Mouse (Mus musculus): ENCODE results near the gene Zfp513. TPM values are rescaled to one million over a fixed set of nuclear protein-coding genes. Genes with fewer than 3 reads are reported as not detected.

Gene Zfp513
- total and polyA plus RNA-seq, 3 experiments = 3.6 to 10.2 (median 7.4) TPM

GRCm38 (mm10) chr5:31219911-31220447 lies 17.9 kb upstream of the Zfp513 start:
- DNase-seq (ENCODE audit: extremely low read depth) = peak; percentile 58
- no peaks in the 10 kb centered on the region for H3K9me3 ChIP-seq (replicated peaks; ENCODE audit: low read length)
- peaks cover 0 to 25% of the 10 kb centered on the region in 2 experiments; a peak in 2 of 4 replicates for H3K4me1 ChIP-seq (ENCODE audit: control insufficient read depth in 1 of 2, insufficient read depth in 2 of 2)
- in situ Hi-C loops (cut with MboI; ENCODE audit: low pct_ligation_motif_present, low pct_unique_long_range_greater_than_20kb, low sequenced_read_pairs) = no loop called here
- H3K79me2 ChIP-seq (replicated peaks; ENCODE audit: control insufficient read depth, extremely low read depth, insufficient read depth, poor library complexity, severe bottlenecking) = peaks cover 49% of the 10 kb centered on the region
- H3K4me2 ChIP-seq (ENCODE audit: insufficient read depth, low read depth, poor library complexity, severe bottlenecking) = 0 out of 2 replicates have a peak overlapping the region, but pooled peaks have one; percentile 40
- peaks cover 0 to 11% of the 10 kb centered on the region in 2 experiments for H3K36me3 ChIP-seq (replicated peaks in 1 of 2; ENCODE audit: control insufficient read depth in 1 of 2, insufficient read depth in 1 of 2, low read length in 1 of 2)
- H3K9ac ChIP-seq (ENCODE audit: insufficient read depth, low read depth) = peak overlapping the region; percentile 75
- dilution Hi-C loops (cut with MboI; ENCODE audit: extremely low pct_ligation_motif_present, extremely low pct_unique_long_range_greater_than_20kb, low sequenced_read_pairs) = no loop called here
- H3K4me3 ChIP-seq (replicated peaks in 1 of 3; ENCODE audit: low read depth in 2 of 3, low read length in 2 of 3, poor library complexity in 1 of 3) = peak overlapping the region; percentile 57 to 93 (median 84)
- H3K27ac ChIP-seq (ENCODE audit: insufficient read depth, low read depth) = peak overlapping the region; percentile 89
- TF ChIP-seq ZC3H11A (IDR thresholded peaks at IDR 0.05; ENCODE audit: low read depth, low read length) (no peak), TCF12 (IDR thresholded peaks at IDR 0.05; ENCODE audit: low read depth, low read length) (peak; percentile 8; the same call in 1 of the 2 replicates)
- no peaks in the 10 kb centered on the region for H3K27me3 ChIP-seq (replicated peaks)

GRCm38 (mm10) chr5:31219474-31219873 lies 17.4 kb upstream of the Zfp513 start:
- Histone ChIP-seq H3K27ac (ENCODE audit: insufficient read depth, low read depth) (no peak overlapping the region), H3K9ac (ENCODE audit: insufficient read depth, low read depth) (peak overlapping the region; percentile 75), H3K79me2 (replicated peaks; ENCODE audit: control insufficient read depth, extremely low read depth, insufficient read depth, poor library complexity, severe bottlenecking) (peaks cover 54% of the 10 kb centered on the region), H3K27me3 (replicated peaks) (no peaks in the 10 kb centered on the region), H3K4me3 (replicated peaks in 1 of 3; ENCODE audit: low read depth in 2 of 3, low read length in 2 of 3, poor library complexity in 1 of 3) (peak overlapping the region; percentile 57 to 93 (median 84)), H3K4me2 (ENCODE audit: insufficient read depth, low read depth, poor library complexity, severe bottlenecking) (peak overlapping the region; percentile 86; the same call in 1 of the 2 replicates), H3K9me3 (replicated peaks; ENCODE audit: low read length) (no peaks in the 10 kb centered on the region), H3K36me3 (replicated peaks in 1 of 2; ENCODE audit: control insufficient read depth in 1 of 2, insufficient read depth in 1 of 2, low read length in 1 of 2) (peaks cover 0 to 15% of the 10 kb centered on the region in 2 experiments), H3K4me1 (ENCODE audit: control insufficient read depth in 1 of 2, insufficient read depth in 2 of 2) (peaks cover 0 to 30% of the 10 kb centered on the region in 2 experiments; a peak in 2 of 4 replicates)
- DNase-seq (ENCODE audit: extremely low read depth) = no peak
- dilution Hi-C loops (cut with MboI; ENCODE audit: extremely low pct_ligation_motif_present, extremely low pct_unique_long_range_greater_than_20kb, low sequenced_read_pairs) (no loop called here), in situ Hi-C loops (cut with MboI; ENCODE audit: low pct_ligation_motif_present, low pct_unique_long_range_greater_than_20kb, low sequenced_read_pairs) (no loop called here)
- TF ChIP-seq NELFE (IDR thresholded peaks at IDR 0.05; ENCODE audit: low read depth, low read length) (no peak), TCF12 (IDR thresholded peaks at IDR 0.05; ENCODE audit: low read depth, low read length) (no peak), ETS1 (conservative IDR thresholded peaks at IDR 0.05; ENCODE audit: low read depth, low read length) (no peak), CHD1 (IDR thresholded peaks at IDR 0.05; ENCODE audit: low read depth, low read length) (no peak), BHLHE40 (IDR thresholded peaks at IDR 0.05; ENCODE audit: low read depth, low read length) (no peak), RCOR1 (conservative IDR thresholded peaks at IDR 0.05; ENCODE audit: low read depth, low read length) (no peak), SMC3 (IDR thresholded peaks at IDR 0.05; ENCODE audit: low read depth, low read length) (no peak), POLR2A (IDR thresholded peaks at IDR 0.05; ENCODE audit: low read depth, low read length) (no peak), CHD2 (IDR thresholded peaks at IDR 0.05; ENCODE audit: low read length) (no peak), MAZ (IDR thresholded peaks at IDR 0.05; ENCODE audit: low read depth, low read length) (no peak), NRF1 (IDR thresholded peaks at IDR 0.05; ENCODE audit: low read depth, low read length) (no peak), TBP (conservative IDR thresholded peaks at IDR 0.05; ENCODE audit: low read depth, low read length) (no peak), E2F4 (IDR thresholded peaks at IDR 0.05; ENCODE audit: insufficient replicate concordance, low read depth, low read length) (no peak), KAT2A (IDR thresholded peaks at IDR 0.05; ENCODE audit: insufficient replicate concordance, low read length) (no peak), SIN3A (IDR thresholded peaks at IDR 0.05; ENCODE audit: low read length) (no peak), HCFC1 (IDR thresholded peaks at IDR 0.05; ENCODE audit: low read depth, low read length) (no peak), MYC (IDR thresholded peaks at IDR 0.05; ENCODE audit: low read depth, low read length) (no peak)

Measured in CH12.LX (cell line).